Mouse (Mus musculus): ENCODE data around the gene Cstad.

Cstad gene

GRCm38 (mm10) chr2:30593636-30594310 lies 1.1 kb upstream of the Cstad start:
- DNase-seq (ENCODE audit: extremely low read depth, insufficient read length, low spot score) = no peak

GRCm38 (mm10) chr2:30595796-30596195 lies 956 bp downstream of the Cstad start:
- DNase-seq (ENCODE audit: extremely low read depth, insufficient read length, low spot score) = no peak

- DNase-seq (ENCODE audit: extremely low read depth, insufficient read length, low spot score) = no peak
Measured at GRCm38 (mm10) chr2:30599621-30600020, 4.8 kb downstream of the Cstad start.

GRCm38 (mm10) chr2:30600291-30600690 lies 5.5 kb downstream of the Cstad start:
- DNase-seq (ENCODE audit: extremely low read depth, insufficient read length, low spot score) = peak; percentile 73

DNA sequence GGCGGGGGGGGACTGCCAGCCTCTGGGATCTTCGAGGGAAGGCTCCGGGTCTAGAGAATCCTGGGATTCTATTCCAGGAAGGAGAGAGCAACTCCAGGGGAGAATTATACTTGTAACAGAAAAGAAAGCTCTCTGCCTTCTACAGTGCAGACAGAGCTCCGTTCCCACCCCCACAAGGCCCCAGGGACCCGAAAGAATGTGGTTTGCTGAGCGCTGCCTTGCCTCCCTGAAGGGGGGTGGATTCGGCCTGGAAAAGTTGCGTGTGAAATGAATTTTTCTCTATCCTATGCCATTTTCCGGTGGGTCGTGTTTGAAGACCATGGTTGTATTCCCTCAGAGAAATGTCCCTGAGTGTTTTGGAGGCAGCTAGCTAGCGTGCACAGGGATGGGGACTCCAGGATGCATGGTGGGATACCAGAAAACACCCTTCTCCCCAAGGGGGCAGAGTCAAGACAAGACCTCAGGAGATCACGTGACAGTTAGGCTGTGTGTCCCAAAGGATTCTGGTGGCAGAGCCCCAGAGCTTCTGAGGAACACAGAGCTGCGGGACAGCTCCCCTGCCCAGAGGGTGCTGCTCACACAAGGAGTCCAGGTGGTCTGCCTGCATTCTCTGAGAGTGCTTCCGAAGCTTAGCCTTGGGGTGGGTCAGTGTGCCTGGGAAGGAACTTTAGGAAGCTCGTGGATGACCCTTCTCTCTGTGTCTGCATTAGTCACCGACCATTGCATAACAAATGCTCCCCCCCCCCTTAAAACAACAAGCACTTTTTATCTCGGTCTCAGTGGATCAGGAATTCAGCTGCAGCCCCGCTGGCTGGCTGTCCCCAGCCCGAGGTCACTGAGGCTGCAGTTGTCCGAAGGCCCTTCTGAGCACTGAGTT lies 6.4 kb downstream of the Cstad start:
- DNase-seq (ENCODE audit: extremely low read depth, insufficient read length, low spot score) = peak; percentile 86

DNA sequence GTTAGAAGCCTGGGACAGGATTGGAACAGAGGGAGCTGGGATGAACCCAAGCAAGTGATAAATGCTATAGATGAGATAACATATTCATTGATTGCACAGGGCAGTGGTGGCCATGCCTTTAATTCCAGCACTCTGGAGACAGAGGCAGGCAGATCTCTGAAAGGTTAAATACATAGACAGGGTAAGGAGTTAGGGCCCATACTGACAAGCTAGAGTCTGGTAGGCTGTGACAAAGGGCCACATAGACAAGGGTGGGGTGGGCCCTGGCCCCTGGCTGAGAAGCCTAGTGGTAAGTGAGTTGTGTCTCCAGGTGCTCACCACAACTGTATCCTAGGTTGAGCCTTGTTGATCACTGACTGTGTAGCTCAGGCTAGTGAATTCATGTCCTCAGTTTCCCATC lies 7.6 kb downstream of the Cstad start:
- DNase-seq (ENCODE audit: extremely low read depth, insufficient read length, low spot score) = no peak

GRCm38 (mm10) chr2:30603731-30604130 lies 8.9 kb downstream of the Cstad start:
- DNase-seq (ENCODE audit: extremely low read depth, insufficient read length, low spot score) = no peak

DNA sequence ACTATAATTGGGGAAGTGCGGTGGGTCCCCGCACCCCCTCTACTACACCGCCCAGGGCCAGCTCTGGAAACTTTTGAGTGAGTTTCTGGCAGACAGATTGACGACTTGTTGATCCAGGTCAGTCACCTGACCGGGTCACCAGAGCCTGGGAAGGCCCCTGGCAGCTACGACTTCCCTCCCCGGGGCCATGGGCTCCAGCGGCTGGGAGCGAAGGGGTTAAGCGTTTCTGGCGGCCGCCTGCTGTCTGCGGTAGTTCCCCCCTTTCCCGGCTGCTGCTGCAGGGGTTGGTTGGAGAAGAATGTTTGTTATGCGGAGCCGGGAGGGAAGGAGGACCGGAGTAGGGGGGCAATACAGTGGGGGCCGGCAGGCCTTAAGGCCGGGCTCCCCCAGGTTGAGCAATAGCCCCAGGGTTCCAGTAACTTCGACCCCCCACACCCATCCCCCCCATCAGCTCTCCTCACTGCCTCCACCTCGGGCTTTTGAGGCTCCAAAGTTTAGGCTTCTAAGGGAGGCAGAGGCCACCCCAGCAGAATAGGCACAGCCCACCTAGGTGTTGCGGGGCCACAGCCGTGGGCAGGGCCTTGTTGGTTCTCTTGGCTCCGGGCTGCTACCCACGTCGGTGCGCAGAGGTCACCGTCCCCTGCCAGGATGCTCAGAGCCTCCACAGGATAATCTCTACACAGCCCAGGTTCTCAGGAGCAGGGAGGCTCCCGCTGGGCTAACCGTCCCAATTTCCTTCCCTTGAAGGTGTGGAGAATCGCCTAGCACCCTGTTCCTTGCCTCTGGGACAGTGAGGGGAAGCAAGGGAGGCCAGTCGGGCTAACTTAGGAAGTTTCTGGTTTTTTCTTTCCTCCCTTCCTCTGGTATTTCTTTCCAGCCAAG lies 10.3 kb downstream of the Cstad start:
- DNase-seq (ENCODE audit: extremely low read depth, insufficient read length, low spot score) = no peak

DNA sequence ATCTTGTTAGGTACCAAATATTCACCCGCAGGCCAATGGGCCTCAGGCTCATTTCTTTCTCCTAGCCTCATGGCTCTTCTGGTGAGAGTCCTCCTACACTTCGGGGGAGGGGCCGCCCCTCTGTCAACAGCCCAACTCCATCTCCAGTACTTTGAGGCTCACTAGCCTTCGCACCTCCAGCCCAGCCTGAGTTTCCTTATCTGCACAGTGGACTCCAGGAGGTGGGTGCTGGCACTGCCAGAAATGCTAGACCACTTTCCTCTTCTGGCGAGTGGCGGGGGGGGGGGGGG lies 10.9 kb downstream of the Cstad start:
- DNase-seq (ENCODE audit: extremely low read depth, insufficient read length, low spot score) = no peak

DNA sequence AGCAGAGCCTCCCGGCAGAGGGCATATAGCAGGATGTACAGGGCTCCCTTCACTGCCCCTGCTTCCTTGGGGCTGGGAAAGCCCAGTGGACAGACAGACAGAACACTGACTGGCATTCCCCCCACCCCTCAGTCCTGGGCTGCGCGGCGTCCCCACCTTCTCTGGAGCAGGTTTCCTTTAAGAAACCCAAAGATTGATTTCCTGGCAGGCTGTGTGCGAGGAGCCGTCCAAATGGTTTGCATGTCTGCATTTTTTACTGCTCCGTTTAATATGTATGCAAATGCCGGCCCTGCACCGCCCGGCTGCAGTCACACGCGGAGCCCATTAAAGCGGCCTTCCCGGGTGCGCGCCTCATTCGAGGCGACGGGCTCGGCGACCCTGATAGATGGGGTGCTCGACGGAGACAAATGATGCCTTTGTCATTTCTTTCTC lies 11.8 kb downstream of the Cstad start:
- no peak for DNase-seq (ENCODE audit: extremely low read depth, insufficient read length, low spot score)

- no peak for DNase-seq (ENCODE audit: extremely low read depth, insufficient read length, low spot score)
Measured at GRCm38 (mm10) chr2:30607941-30608340, 13.1 kb downstream of the Cstad start.

DNA sequence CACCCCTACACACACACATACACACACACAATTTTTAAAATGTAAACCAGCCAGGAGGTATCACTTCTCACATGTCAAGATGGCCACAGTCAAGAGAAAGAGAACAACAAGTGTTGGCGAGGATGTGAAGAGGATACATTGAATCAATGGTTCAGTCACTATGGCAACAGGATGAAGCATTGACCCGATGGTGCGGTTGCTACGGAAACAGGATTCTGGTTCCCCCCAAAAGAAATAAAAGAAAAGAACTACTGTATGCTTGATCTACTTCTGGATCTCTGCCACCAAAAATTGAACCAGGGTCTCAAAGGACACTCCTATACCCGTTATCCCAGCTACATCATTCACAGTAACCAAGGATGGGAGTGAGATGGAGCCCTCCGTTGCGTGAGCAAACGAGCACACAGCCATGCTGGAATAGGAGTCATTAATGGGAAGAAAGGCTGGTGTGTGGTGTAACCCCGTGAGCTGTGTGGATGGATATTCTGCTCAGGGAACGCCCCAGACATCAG lies 13.9 kb downstream of the Cstad start:
- no peak for DNase-seq (ENCODE audit: extremely low read depth, insufficient read length, low spot score)

GRCm38 (mm10) chr2:30613574-30613973 lies 18.7 kb downstream of the Cstad start:
- no peak for DNase-seq (ENCODE audit: extremely low read depth, insufficient read length, low spot score)

DNA sequence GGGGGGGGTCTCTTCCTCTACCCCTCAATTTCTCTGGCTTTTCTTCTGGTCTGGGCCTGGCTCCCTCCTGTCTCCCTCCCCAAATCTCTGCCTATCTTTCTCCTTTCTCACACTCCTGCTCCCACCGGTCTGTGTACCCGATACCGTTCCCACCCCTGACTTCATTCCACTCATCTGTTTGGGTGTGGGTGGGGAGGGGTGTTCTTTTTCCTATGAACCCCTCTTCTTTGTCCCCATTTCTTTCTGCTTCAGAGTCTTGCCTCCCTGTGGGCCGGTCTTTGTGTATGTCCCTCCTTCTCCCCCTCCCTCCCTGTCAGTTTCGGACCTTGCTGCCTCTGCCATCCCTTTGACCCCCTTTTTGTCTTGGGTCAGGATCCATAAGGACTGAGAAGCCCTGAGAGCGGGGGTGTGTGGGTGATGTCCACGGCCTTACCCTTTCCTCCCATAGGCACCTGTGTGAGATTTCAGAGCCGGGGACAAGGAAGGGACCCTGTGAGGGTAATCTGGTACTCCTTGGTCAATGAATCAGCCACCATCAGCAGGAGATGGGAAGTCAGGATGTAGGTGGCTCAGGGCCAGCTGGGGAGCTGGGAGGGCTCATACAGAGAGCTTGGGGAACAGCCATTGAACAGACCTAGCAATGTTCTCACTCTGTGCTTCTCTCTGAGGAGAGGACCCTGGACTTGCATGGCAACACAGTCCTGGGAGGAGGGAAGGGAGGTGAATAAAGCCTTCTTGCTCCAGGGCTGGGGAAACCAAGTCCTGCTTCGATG lies 19.5 kb downstream of the Cstad start:
- no peak for DNase-seq (ENCODE audit: extremely low read depth, insufficient read length, low spot score)

DNA sequence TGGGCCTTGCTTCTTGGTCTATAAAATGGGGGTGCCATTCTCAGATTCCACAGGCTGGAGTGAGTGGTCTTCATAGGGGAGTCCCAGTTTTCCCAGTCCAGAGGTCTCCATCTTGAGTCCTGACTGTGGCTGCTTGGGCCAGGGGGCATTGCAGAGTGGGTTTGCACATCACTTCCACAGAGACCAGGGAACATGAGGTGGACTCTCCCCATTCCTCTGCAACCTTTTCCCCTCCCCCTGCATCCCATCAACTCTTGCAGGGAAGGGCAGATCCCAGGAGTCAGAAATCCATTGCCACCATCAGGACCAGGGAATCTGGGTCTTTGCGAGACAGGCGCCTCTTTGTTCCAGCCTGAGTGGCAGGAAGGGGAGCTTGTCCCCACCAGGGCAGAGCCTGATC lies 21.0 kb downstream of the Cstad start:
- no peak for DNase-seq (ENCODE audit: extremely low read depth, insufficient read length, low spot score)

DNA sequence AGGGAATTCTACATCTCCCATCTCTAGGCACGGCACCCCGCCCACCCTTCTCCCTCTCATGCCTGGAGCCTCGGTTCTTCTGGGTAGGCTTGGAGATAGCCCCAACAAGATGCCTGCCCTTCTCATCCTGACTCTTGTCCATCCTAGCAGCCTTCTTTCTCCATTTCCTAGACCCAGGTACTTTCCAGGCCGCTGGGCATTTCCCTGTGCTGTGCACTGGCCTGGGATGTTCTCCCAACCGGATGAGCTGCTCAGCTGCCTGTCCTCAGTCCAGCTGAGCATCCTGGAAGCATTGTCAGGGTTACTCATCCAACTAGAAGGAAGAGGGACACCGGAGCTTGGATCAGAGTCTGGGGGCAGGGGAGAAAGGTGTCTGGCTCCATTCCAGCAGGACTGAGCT lies 21.6 kb downstream of the Cstad start:
- DNase-seq (ENCODE audit: extremely low read depth, insufficient read length, low spot score) = no peak

- no peak for DNase-seq (ENCODE audit: extremely low read depth, insufficient read length, low spot score)
Measured at GRCm38 (mm10) chr2:30618487-30619248, 23.8 kb downstream of the Cstad start.

DNA sequence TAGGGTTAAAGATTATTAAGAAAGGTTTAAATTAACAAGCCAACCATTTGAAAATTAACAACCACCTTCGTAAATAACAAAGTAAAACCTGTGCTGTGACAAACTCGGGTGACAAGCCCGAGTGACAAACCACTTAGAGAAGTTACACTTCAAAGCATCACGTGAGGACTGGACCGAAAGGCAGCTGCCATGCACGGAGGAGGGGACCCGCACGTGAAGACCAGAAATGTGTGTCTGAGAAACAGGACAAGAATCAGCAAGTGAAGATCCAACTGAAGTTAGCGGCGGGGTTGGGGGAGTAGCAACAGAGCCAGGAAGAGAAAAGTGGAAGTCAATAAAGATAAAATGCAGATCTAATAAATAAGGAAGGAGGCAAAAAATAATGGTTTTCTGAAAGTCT lies 29.0 kb downstream of the Cstad start:
- DNase-seq (ENCODE audit: extremely low read depth, insufficient read length, low spot score) = no peak

- no peak for DNase-seq (ENCODE audit: extremely low read depth, insufficient read length, low spot score)
Measured at GRCm38 (mm10) chr2:30625296-30625826, 30.5 kb downstream of the Cstad start.

All from 3134 (cell line).